Mouse (Mus musculus) forebrain, embryonic 12.5 days (tissue): Measurements from ENCODE around the gene Dexi. TPM values are rescaled to one million over a fixed set of nuclear protein-coding genes. Genes with fewer than 3 reads are reported as not detected.
A peak's percentile ranks its signal among the peaks of the same experiment; 100 is the strongest.

Experiments
- ATAC-seq: fragments of 200-750 bp; cut with Nextera tagmentation; 2 replicates; pipeline ENCODE4 v1.8.0; 2017; ENCODE audit warnings: moderate TSS enrichment; ENCODE audit not compliant: low FRiP score
- H3K27ac ChIP-seq: fragments of 300-500 bp; sonication (generic); 2 replicates; pipeline ENCODE4 v1.5.1; 2016; ENCODE audit warnings: mild to moderate bottlenecking
- H3K27me3 ChIP-seq: fragments of 300-500 bp; sonication (generic); 2 replicates; pipeline ENCODE4 v1.6.1; 2016; ENCODE audit warnings: mild to moderate bottlenecking
- H3K36me3 ChIP-seq: fragments of 300-500 bp; sonication (generic); replicated peaks from 2 replicates; pipeline ENCODE4 v1.6.1; 2016; ENCODE audit warnings: mild to moderate bottlenecking
- H3K4me1 ChIP-seq: fragments of 300-500 bp; sonication (generic); 2 replicates; pipeline ENCODE4 v1.6.1; 2016
- H3K4me2 ChIP-seq: fragments of 300-500 bp; sonication (generic); 2 replicates; pipeline ENCODE4 v1.6.1; 2016; ENCODE audit warnings: mild to moderate bottlenecking, moderate library complexity
- H3K4me3 ChIP-seq: fragments of 300-500 bp; sonication (generic); replicated peaks from 2 replicates; pipeline ENCODE4 v1.5.1; 2016; ENCODE audit warnings: mild to moderate bottlenecking
- H3K9ac ChIP-seq: fragments of 300-500 bp; sonication (generic); 2 replicates; pipeline ENCODE4 v1.6.1; 2016; ENCODE audit warnings: mild to moderate bottlenecking
- H3K9me3 ChIP-seq: fragments of 300-500 bp; sonication (generic); 2 replicates; pipeline ENCODE4 v1.6.1; 2016
- WGBS: fragments of 180-500 bp; shearing (Covaris S2); methylation state at CpG from one replicate; pipeline ENCODE4 v1.1.7; 2016; 5-methylcytosine and 5-hydroxymethylcytosine counted together
- polyA plus RNA-seq: library from polyadenylated mRNA; unstranded; fragments of >200 nt; fragmentation: Nextera tagmentation; extraction: Ambion mirVana; gene quantifications from 2 replicates; pipeline ENCODE4 v1.2.1, GENCODE M21; 2016

Gene Dexi
- polyA plus RNA-seq, 1 experiment from 2014 or later: 22.6 TPM

- Histone ChIP-seq H3K4me3 (no peak overlapping the region), H3K9ac (no peak overlapping the region), H3K27ac (no peak overlapping the region), H3K36me3 (no peaks in the 10 kb centered on the region), H3K4me1 (no peaks in the 10 kb centered on the region), H3K4me2 (no peak overlapping the region), H3K27me3 (peaks cover 14% of the 10 kb centered on the region; the same call in 1 of the 2 replicates), H3K9me3 (no peaks in the 10 kb centered on the region)
- WGBS: 82% methylated on average over 18 of the region's 18 CpGs
- ATAC-seq: no peak
Observed at GRCm38 (mm10) chr16:10490503-10491150, 52.2 kb downstream of the Dexi start.

GRCm38 (mm10) chr16:10489904-10490457 lies 52.9 kb downstream of the Dexi start:
- 32% methylated on average over 12 of the region's 14 CpGs for WGBS
- H3K9ac ChIP-seq: peak overlapping the region; percentile 26; the same call in 1 of the 2 replicates
- no peaks in the 10 kb centered on the region for H3K4me1 ChIP-seq
- H3K36me3 ChIP-seq: no peaks in the 10 kb centered on the region
- no peaks in the 10 kb centered on the region for H3K9me3 ChIP-seq
- H3K4me2 ChIP-seq: peak overlapping the region; percentile 42
- peaks cover 14% of the 10 kb centered on the region; the same call in 1 of the 2 replicates for H3K27me3 ChIP-seq
- H3K27ac ChIP-seq: no peak overlapping the region
- no peak overlapping the region for H3K4me3 ChIP-seq
- ATAC-seq: no peak

GRCm38 (mm10) chr16:10489483-10489882 lies 53.4 kb downstream of the Dexi start:
- Histone ChIP-seq H3K27me3 (peaks cover 14% of the 10 kb centered on the region; the same call in 1 of the 2 replicates), H3K4me1 (no peaks in the 10 kb centered on the region), H3K36me3 (no peaks in the 10 kb centered on the region), H3K4me3 (no peak overlapping the region), H3K9ac (peak overlapping the region; percentile 26; the same call in 1 of the 2 replicates), H3K27ac (no peak overlapping the region), H3K9me3 (no peaks in the 10 kb centered on the region), H3K4me2 (peak overlapping the region; percentile 42)
- WGBS: 7% methylated on average over 9 of the region's 9 CpGs
- ATAC-seq: no peak

GRCm38 (mm10) chr16:10488769-10489481 lies 53.9 kb downstream of the Dexi start:
- Histone ChIP-seq H3K36me3 (no peaks in the 10 kb centered on the region), H3K9ac (no peak overlapping the region), H3K27me3 (peaks cover 14% of the 10 kb centered on the region; the same call in 1 of the 2 replicates), H3K4me3 (no peak overlapping the region), H3K27ac (no peak overlapping the region), H3K9me3 (no peaks in the 10 kb centered on the region), H3K4me1 (no peaks in the 10 kb centered on the region), H3K4me2 (no peak overlapping the region)
- ATAC-seq: no peak
- 89% methylated on average over 7 of the region's 7 CpGs for WGBS

GRCm38 (mm10) chr16:10487895-10488493 lies 54.9 kb downstream of the Dexi start:
- Histone ChIP-seq H3K36me3 (no peaks in the 10 kb centered on the region), H3K27me3 (peaks cover 14% of the 10 kb centered on the region; the same call in 1 of the 2 replicates), H3K9ac (no peak overlapping the region), H3K27ac (no peak overlapping the region), H3K9me3 (no peaks in the 10 kb centered on the region), H3K4me3 (no peak overlapping the region), H3K4me1 (no peaks in the 10 kb centered on the region), H3K4me2 (no peak overlapping the region)
- WGBS: 92% methylated on average over 8 of the region's 8 CpGs
- no peak for ATAC-seq

- Histone ChIP-seq H3K4me2 (no peak overlapping the region), H3K9me3 (no peaks in the 10 kb centered on the region), H3K36me3 (no peaks in the 10 kb centered on the region), H3K9ac (no peak overlapping the region), H3K27ac (no peak overlapping the region), H3K4me3 (no peak overlapping the region), H3K27me3 (peaks cover 14% of the 10 kb centered on the region; the same call in 1 of the 2 replicates), H3K4me1 (no peaks in the 10 kb centered on the region)
- no peak for ATAC-seq
- WGBS: 87% methylated on average over 3 of the region's 3 CpGs
Observed at GRCm38 (mm10) chr16:10486993-10487392, 55.9 kb downstream of the Dexi start.

GRCm38 (mm10) chr16:10482343-10482742 lies 60.5 kb downstream of the Dexi start:
- H3K36me3 ChIP-seq: no peaks in the 10 kb centered on the region
- WGBS: 73% methylated on average over 4 of the region's 4 CpGs
- no peak overlapping the region for H3K4me3 ChIP-seq
- no peaks in the 10 kb centered on the region for H3K9me3 ChIP-seq
- no peak for ATAC-seq
- H3K4me2 ChIP-seq: no peak overlapping the region
- H3K27ac ChIP-seq: no peak overlapping the region
- H3K27me3 ChIP-seq: 0 out of 2 replicates have a peak, but pooled peaks cover 6% of the 10 kb centered on the region
- no peak overlapping the region for H3K9ac ChIP-seq
- H3K4me1 ChIP-seq: no peaks in the 10 kb centered on the region

GRCm38 (mm10) chr16:10479857-10480256 lies 63.0 kb downstream of the Dexi start, which contains the start of gene Ciita:
Ciita (plus strand) TSS chr16:10480059.
- H3K27me3 ChIP-seq: 0 out of 2 replicates have a peak, but pooled peaks cover 6% of the 10 kb centered on the region
- no peak within 1 kb of the TSS for H3K9ac ChIP-seq
- WGBS: 81% methylated on average over 5 of the region's 5 CpGs
- H3K9me3 ChIP-seq: no peaks in the 10 kb centered on the region
- ATAC-seq: no peak
- no peaks in the 10 kb centered on the region for H3K4me1 ChIP-seq
- H3K27ac ChIP-seq: no peak within 1 kb of the TSS
- H3K4me3 ChIP-seq: no peak within 1 kb of the TSS
- H3K4me2 ChIP-seq: no peak within 1 kb of the TSS
- H3K36me3 ChIP-seq: no peaks in the 10 kb centered on the region

- H3K36me3 ChIP-seq: no peaks in the 10 kb centered on the region
- no peak overlapping the region for H3K9ac ChIP-seq
- no peak overlapping the region for H3K27ac ChIP-seq
- H3K4me2 ChIP-seq: no peak overlapping the region
- H3K27me3 ChIP-seq: 0 out of 2 replicates have a peak, but pooled peaks cover 6% of the 10 kb centered on the region
- WGBS: 74% methylated on average over 2 of the region's 2 CpGs
- no peaks in the 10 kb centered on the region for H3K4me1 ChIP-seq
- H3K9me3 ChIP-seq: no peaks in the 10 kb centered on the region
- H3K4me3 ChIP-seq: no peak overlapping the region
- ATAC-seq: no peak
Observed at GRCm38 (mm10) chr16:10475919-10476318, 66.9 kb downstream of the Dexi start.

- no peak for ATAC-seq
- Histone ChIP-seq H3K9ac (no peak overlapping the region), H3K9me3 (no peaks in the 10 kb centered on the region), H3K4me3 (no peak overlapping the region), H3K27me3 (0 out of 2 replicates have a peak, but pooled peaks cover under 1% of the 10 kb centered on the region), H3K27ac (no peak overlapping the region), H3K4me1 (no peaks in the 10 kb centered on the region), H3K4me2 (no peak overlapping the region), H3K36me3 (no peaks in the 10 kb centered on the region)
- WGBS: 80% methylated on average over 3 of the region's 3 CpGs
Observed at GRCm38 (mm10) chr16:10474956-10475355, 67.9 kb downstream of the Dexi start.

- no peak for ATAC-seq
- Histone ChIP-seq H3K4me2 (no peak overlapping the region), H3K4me1 (no peaks in the 10 kb centered on the region), H3K27me3 (no peaks in the 10 kb centered on the region), H3K9ac (no peak overlapping the region), H3K36me3 (no peaks in the 10 kb centered on the region), H3K27ac (no peak overlapping the region), H3K4me3 (no peak overlapping the region), H3K9me3 (no peaks in the 10 kb centered on the region)
- WGBS: 94% methylated on average over 3 of the region's 3 CpGs
Observed at GRCm38 (mm10) chr16:10471950-10472349, 70.9 kb downstream of the Dexi start.

GRCm38 (mm10) chr16:10468201-10468600 lies 74.7 kb downstream of the Dexi start:
- ATAC-seq: no peak
- no peak overlapping the region for H3K4me2 ChIP-seq
- H3K9ac ChIP-seq: no peak overlapping the region
- 81% methylated on average over 1 of the region's 1 CpGs for WGBS
- H3K36me3 ChIP-seq: no peaks in the 10 kb centered on the region
- H3K27ac ChIP-seq: no peak overlapping the region
- H3K4me3 ChIP-seq: no peak overlapping the region
- H3K27me3 ChIP-seq: no peaks in the 10 kb centered on the region
- H3K9me3 ChIP-seq: no peaks in the 10 kb centered on the region
- H3K4me1 ChIP-seq: no peaks in the 10 kb centered on the region
